Mouse (Mus musculus): ENCODE results near the gene Zdhhc23. TPM values are rescaled to one million over a fixed set of nuclear protein-coding genes. Genes with fewer than 3 reads are reported as not detected.

Zdhhc23 gene
- total RNA-seq, 2 experiments from 2014 or later = 4.3 to 13.9 TPM

DNA sequence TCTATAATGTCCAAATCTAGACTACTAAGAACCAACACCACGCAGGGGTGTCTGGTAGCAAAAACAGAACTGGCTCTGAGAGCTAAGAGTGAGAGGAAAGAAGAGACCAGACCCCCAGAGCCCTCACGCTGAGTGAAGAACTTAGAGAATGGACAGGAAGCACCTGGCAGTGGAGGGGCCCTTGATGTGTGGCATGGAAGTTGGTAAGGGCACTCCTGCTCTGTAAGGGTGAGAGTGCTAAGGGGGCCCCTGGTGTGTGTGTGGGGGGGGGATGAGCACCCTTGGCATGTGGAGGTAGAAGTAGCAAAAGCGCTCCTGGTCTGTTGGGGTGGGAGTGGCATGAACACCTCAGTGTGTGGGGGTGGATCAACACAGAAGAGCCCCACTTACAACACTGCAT, 9.2 kb downstream of the Zdhhc23 start:
- DNase-seq = no peak

DNA sequence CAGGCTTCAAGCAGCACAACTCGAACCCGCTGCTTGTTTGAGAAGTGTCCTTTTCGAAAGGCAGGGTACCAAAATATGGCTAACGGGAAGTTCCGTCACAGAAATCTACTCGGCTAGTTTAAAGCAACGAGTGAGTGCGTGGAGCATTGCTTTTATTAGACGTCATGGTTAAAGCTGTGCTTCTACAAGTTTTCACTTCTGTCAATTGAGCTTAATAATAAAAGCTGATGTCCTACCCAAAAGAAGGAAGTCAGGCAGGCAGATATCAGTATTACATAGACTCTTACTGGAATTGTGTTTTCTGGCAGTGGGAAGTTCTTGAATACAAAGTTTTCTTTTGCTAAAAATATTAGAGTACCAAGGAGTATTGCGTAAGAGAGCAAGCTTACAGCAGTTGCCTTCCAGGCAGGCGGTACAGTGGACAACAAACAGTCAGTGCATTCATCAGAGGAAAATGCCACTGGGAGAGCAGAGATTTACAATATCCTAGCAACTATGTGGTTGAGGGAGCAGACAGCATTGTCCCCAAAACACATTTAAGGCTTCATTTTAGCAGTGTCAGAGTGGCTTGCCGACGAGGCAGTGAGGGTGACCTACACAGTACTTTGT, 13.7 kb downstream of the Zdhhc23 start:
- no peak for DNase-seq

DNA sequence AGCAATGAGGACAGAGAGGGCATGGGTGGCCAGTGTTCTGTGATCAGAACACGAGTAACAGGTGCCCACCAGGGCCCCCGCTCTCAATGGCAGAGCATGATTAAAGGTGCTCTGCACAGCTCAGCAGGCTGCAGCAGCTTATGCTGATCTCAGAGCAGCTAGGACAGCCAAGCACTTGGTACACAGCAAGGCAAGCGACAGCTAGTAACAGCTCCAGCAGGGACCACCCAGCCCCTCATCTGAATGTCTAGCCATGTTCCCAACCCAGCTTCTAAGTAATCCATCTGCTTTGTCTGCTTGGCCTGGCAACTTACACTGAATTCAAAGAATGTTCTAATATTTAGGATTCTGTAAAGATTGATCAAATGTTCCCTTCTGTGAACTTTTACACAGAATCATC, 15.8 kb downstream of the Zdhhc23 start:
- DNase-seq = no peak

DNA sequence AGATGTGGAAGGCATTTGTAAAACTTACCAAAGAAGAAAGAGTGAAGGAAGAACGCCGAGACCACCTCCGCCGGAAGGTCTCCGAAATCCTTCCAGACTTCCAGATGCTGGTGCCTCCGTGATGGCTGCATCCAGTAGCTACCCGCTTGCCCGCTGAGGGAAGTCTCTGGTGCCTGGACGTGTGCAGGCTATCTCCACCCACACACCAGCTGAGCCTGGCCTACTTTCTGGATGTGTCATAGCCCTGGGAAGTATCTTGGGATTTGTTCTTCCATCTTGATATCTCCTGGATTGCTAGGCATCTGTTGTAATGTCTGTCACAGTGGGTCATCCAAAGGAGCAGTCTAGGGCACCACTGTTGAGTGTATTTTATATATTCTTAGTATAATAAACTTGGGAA, 16.3 kb downstream of the Zdhhc23 start:
- no peak for DNase-seq

DNA sequence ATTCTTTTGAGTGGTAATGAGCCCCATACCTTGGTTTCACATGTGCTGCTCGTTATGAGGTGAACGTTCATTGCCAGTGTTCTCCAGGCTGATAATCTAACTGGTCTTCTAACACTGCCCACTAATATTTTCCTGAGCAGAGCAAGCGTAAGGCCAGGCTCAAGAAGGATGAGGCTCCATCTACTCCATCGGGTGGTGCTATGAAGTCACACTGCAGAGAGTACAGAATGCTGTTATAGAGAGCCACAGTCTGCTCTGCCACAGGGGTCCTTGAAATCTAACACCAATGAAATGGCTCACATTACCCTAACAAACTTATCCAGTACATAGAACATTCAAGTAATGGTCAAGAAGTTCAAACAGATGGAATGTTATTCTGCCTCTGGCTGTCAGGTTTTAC, 21.6 kb downstream of the Zdhhc23 start:
- no peak for DNase-seq

DNA sequence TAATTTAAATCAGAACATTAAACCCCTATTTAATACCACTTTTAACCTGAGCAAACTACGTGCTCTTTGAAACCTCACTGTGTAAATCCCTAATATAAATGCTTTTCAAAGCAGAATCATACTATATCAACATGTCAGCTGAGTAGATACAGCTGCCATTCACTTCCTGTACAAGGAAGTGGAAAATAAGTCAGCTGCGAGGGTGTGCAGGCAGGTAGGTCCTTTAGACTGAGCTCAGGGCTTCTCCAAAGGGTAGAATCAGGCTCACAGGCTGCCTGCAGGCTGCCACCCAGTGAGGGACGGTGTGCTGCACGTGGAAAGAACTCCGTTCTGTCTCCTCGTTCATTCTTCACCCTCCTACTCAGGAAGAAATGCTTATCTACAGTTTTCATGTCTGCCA, 24.7 kb downstream of the Zdhhc23 start:
- no peak for DNase-seq

DNA sequence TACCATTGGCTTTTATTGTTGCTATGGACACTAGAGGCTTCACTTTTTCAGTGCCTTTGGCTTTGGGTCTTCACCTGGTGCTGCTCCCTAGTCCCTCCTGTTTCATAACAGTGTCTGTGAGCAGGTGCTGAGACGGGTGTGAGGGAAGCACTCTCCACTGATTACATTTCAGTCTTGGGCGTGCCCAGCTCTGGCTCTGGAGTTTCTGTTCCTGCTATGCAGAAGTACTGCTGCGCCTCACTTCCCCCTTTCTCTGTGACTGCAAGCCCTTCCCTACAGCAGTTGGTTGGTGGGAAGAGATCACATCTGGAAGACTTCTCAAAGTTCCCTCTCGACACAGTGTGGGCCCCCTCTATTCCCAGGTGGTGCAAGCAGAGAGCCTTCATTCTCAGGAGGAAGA, 28.0 kb downstream of the Zdhhc23 start:
- DNase-seq = no peak

DNA sequence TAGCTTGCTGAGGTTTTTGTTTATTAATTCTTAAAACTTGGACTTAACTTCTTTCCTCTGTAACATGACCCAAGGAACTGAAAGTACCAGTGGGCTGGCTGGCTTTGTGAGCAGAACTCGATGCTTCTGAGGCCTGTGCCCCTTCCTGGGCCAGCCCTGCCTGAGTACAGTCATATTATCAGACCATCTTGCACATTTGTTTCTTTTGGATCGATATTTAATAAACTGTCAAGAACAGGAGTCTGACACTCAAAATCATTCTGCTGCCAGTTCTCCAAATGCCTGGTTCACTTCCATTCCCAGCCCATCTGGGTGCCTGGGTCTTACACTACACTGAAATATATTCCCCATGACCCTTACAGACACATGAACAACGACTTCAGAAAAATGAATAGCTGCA, 33.7 kb downstream of the Zdhhc23 start:
- no peak for DNase-seq

DNA sequence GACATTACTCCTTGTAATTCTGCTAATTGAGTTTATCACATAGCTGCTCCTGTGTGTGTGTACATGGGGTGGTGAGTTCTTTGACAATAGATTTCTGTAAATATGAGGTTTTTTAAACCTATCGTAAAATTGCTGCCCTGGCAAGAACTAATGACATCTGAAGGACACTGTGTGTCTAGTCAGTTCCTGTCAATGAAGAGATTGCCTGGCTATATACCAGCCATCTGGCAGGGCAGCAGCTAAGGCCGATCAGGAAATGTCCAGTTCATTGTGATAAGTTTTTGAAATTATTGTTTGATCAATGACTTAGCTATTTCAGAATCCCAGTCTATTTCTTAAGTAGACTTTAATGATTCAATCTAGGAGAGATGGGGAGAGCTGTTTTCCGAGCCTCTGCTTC, 34.2 kb downstream of the Zdhhc23 start:
- no peak for DNase-seq

DNA sequence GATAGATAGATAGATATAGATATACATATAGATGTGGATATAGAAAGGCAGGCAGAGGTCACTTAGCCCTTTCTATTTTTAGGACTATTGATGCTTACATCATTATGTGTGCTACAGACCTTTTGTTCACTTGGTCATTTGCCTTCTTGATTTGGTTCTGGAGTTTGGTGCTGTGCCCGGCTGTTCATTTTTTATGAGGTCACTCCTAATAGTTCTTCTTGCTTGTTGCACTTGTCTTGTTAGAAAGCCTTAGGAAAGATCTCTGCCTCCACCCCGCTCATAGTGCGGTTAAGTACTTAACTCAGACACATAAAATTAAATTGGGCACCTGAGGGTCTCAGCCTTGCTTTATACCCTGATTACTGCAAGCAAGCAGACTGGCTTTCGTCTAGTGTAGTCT, 38.7 kb downstream of the Zdhhc23 start:
- no peak for DNase-seq

DNA sequence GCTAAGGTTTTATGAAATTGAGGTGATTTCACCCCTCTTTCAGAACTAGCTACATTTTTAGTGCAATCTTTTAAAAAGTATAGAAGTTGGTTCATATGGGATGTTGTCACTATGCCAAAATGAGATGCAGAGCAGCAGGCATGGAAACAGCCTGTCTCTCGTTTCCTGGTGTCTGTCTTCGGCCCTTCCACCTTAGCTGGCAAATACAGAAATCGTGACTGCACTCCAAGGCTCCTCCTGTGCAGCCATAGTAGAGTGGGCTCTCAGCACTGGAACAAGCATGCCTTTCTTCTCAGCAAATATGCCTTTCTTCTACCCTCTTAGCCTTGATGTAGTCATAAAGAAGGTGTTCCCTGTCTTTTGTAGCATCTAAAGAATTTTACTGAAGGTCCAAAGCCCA, 43.7 kb downstream of the Zdhhc23 start:
- DNase-seq = no peak

DNA sequence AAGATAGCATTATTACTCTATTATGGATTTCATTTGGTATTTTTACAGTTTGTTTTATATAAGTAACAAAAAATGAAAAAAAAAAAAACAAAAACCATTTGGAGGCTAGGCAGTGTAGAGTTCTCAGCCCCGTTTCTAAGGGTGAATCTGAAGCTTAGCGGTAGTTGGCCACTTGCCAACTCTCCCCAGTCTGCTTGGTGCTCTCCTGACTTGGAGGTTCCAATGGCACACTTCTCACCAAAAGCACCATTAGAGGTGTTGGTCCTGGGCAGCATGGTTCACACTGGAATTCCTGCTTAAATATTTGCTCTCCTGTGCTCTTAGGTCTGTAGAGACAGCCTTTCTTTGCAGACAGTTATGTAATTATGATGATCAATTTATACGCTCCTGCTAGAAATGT, 44.2 kb downstream of the Zdhhc23 start:
- DNase-seq = no peak

DNA sequence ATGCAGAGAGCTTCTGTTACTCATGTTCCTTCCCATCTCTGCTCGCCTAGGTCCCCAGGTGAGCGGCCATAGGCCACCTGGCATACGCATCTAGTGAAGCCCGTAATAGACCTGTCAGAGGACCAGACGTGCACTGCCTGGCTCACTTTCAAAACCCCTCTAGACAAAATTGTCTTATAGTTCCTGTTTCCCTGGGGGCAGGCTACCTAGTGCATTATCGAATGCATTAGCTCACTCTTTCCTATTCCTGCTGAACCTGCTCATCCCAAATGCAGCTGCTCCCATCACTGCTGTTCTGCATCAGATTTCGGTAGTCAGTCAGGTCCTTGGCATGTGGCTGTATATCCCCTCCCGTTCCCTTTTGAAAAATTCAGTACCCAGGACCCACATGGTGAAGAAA, 44.7 kb downstream of the Zdhhc23 start:
- DNase-seq = no peak

DNA sequence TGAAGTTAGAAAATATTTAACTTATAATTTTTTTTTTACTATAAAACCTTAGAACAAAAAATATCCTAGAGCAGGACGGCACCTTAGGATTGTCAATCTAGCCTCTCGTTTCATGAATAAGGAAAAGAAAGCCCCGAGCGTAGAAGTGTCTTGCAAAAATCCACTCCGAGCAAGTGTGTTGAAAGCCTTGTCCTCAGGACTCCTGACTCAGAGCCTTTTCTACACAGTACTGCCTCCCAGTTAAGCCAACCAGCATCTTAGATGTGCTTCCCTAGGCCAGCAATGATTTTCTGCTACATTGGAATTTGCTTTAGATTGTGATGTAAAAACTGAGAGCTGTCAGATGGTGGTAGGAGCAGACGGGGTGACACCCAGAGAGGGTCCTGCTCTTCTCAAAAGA, 46.5 kb downstream of the Zdhhc23 start:
- DNase-seq = no peak

DNA sequence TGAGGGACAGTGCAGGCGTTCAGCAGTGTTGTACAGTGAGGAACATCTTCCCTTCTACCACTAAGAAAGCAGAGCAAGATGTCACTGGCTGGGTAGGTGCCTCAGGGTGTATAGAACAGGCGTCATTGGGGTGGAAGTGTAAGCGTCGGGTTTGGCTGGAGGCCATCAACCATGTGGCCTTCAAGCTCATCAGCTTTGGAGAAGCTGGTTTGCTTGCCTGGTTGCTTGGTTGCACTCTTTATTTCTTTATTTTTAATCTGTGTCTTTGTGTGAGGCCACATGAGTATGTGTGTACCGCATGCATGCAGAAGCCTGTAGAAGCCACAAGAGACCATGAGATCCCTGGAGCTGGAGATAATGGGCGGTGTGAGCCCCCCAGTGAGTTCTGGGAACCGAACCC, 47.3 kb downstream of the Zdhhc23 start:
- DNase-seq = no peak

DNA sequence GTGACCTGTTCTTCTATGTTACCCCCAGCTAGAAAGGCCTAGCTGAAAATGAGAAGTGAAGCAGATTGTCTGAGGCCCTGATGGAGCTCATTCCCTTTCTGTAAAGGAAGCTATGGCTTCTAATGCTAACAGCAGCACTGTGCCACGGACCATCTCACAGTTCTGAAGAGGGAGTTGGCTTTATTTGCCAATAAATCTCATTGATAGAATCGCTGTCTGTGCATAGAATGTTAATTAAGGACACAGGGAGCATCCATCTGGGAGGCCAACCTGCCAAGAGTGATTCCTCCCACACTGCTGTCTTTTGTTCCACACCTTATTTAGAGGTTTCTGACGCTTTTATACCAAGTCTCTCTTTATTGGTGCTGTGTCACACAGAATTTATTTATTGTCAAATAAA, 48.1 kb downstream of the Zdhhc23 start:
- no peak for DNase-seq

DNA sequence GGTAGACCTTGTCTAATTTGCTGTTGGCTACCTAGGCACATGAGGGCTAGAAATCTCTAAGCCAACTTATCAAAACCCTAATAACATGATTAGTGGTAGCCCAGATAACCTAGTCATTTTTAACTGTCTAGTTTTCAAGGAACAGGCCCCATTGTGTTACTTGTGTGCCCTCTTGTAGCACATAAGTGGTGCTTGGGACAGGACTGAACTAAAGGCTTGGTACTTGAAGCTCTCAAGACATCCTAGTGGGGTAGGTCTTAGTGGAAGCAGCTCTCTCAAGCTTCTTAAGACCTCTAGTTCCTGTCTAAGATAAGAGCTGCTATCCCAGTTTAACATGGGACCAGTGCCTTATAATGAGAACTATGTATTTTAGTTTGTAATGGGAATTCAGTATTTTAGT, 49.0 kb downstream of the Zdhhc23 start:
- DNase-seq = no peak

DNA sequence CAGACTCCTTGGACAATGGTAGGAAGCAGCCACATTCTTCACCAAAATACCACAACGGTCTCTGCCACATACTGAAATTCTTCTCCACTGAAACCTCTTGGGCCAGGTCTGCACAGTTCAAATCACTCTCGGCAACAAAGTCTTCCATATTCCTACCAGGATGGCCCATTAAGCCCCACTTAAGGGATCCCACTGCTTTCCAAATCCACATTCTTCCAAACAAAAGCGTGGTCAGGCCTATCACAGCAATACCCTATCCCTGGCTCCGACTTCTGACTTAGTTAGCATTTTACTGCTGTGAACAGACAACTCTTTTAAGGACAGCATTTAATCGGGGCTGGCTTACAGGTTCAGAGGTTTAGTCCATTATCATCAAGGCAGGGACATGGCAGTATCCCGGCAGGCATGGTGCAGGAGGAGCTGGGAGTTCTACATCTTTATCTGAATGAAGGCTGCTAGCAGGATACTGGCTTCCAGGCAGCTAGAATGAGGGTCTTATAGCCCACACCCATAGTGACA, 53.2 kb downstream of the Zdhhc23 start, which contains the start of gene Qtrt2:
TSS of gene Qtrt2 (minus strand) at position 469 of the 519 bp plus-strand sequence.
- no peak for DNase-seq

DNA sequence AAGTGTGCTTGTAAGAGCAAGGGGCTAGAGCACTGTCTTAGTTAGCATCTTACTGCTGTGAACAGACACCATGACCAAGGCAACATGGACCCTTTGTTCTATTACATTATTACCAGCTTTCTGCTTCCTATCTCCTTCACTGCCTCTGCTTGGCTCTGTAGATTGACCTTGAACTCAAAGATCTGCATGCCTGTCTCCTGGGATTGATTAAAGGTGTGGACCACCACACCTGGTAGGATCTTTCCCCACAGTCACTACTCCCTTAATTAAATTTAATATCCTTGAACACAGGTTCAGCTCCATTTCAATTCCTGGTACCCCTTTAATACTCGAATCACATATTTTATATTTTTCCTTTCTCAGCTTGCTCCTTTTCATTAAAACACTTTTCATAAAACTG, 53.7 kb downstream of the Zdhhc23 start:
- no peak for DNase-seq

DNA sequence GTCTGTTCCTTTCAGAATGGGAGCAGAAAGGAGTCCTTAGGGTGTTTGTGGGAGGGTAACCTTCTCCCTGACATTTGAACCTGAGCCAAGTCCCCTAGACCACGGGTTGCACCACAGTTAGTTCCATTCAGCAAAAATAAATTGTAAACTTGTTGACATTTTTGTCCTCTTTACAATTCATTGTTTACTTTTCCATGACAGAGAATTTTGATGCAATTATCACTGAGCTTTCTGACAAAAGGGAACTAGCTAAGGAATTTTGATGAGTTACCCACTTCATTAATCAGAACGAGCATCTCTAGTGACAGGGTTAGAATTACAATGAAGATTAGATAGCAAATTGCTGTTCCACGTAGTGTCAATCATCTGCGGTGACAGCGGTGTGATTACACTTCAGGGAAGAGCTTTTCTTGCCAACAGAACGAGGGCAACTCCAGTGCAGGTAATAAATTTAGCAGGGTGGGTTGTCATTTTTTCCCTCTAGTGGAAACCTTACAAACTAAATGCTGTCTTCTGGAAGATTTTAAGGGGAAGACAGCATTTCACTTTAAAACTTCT, 54.5 kb downstream of the Zdhhc23 start:
- no peak for DNase-seq

DNA sequence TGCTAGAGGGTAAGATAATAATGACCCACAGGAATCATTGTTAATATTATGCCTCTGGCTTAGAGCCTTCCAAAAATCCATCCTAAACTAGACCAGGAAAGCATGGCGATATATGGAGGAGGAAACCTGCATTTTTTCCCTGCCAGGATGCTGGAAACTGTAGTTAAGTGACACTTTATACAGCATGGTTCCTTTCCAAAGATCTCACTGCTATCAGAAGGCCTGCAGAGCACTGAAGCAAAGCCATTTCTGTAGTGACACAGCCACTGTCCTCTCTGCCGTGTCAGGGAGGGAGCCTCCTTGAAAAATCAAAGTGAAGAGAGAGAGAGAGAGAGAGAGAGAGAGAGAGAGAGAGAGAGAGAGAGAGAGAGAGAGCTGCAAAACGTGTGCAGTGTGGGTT, 57.0 kb downstream of the Zdhhc23 start:
- no peak for DNase-seq

DNA sequence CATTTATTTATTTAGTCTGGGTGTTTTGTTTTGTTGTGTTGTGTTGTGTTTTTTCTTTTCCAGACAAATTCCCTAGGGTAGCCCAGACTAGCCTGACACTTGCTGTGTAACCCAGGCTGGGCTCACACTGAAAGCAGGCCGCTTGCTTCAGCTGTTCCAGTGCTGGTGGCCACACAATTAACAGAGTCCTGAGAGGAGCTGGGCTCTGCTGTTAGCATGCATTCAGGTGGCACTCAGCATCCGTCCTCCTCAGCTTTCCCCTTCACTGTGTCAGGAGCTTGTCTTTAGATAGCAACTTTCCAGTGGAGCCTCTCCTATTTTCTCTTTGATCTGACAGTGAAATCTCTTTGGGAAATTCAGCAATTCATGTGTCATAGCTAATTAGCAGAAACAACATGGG, 57.6 kb downstream of the Zdhhc23 start:
- DNase-seq = no peak

DNA sequence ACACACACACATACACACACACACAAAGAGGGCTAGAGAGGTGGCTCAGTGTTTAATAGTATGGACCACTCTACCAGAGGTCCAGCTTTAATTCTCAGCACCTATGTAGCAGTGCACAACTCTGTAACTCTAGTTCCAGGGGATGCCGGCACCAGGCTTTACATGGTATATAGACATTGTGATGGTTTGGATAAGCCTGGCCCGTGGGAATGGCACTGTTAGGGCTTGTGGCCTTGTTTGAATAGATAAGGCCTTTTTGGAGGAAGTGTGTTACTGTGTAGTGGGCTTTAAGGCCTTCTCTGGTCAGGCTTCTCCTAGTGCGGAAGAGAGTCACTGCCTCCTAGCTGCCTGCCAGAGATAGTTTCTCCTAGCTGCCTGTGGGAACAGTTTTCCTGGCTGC, 60.7 kb downstream of the Zdhhc23 start:
- no peak for DNase-seq

Measured in gastrocnemius, postnatal 25 days (tissue).